Mouse (Mus musculus) layer of hippocampus, adult 18-20 months (tissue): ENCODE measurements around the gene Olfr1141. TPM values are rescaled to one million over a fixed set of nuclear protein-coding genes. Genes with fewer than 3 reads are reported as not detected.

ENCODE experiments used
- DNase-seq, 2 experiments: peaks; one replicate each; pipeline ENCODE4 v3.0.0; 2022; ENCODE audit warnings: low spot score in 2 of 2
- long read RNA-seq: library from polyadenylated mRNA; stranded (forward); transcript quantifications from one replicate; pipeline ENCODE4 v2.0.0, GENCODE M21; 2021
- total RNA-seq, 2 experiments: library from RNA; stranded (reverse); gene quantifications; 2 replicates each; pipeline ENCODE4 v1.2.3; 2021

Olfr1141 gene
- not detected for total RNA-seq
- long read RNA-seq = 0 reads

DNA sequence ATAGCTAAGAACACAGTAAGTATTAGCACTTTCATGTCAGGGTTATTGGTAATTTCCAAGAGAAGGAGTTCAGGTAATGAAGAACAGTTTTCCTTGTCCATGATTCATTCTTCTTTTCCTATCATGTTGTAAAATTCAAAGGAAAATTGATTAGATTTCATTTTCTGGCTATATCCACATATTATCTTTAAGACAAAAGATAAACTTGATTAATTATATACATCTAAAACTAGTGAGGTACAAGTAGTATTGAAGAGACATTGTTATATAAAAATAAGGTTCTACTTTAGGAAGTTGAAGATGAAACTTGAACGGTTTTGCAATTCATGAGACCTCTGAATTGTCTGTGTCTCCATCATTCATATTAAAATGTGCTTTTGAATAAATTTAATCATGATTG, at the start of gene Olfr1141:
Olfr1141 (minus strand) TSS at position 101 of the 400 bp plus-strand sequence.
- no peak for DNase-seq

DNA sequence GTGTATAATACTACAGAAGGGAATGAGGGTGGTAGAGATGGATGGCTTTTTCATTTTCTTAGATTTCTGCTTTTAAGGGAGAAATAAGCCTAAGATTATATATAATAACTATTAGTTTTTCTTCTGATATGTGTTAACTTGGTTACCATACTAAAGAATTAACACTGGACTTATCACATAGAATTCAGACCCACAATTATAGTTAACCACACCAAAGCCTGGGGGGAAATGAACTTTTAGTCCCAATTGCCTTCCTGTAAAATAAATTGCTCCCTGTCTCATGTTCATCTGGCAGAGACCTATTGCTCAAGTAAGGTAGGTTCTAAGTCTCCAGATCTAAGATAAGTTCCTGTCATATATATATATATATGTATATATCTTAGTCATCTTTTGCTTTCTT, 46.5 kb upstream of the Olfr1141 start, which contains the start of gene Olfr1143:
Olfr1143 (plus strand) TSS at position 301 of the 400 bp plus-strand sequence.
- DNase-seq = no peak

DNA sequence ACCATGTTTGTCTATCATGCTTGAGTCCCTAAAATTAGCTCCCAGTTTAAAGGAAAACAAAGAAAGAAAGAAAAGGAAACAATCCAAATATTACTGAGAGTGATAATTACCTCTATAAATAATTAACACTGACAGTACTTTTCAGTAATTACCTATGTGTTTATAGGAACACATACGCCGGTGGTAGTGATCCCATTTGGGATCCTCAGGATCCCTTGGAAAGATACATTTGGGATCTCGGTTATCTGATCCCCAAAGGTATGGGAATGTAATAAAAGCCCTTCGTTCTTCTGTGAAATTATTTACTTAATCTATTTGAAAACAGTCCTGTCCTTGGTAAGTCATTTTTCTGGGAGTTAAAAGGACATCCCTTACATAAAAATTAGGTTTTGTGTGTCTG, 25.4 kb upstream of the Olfr1141 start, which contains the start of gene Olfr152:
Olfr152 (plus strand) TSS at position 301 of the 400 bp plus-strand sequence.
- no peak for DNase-seq

DNA sequence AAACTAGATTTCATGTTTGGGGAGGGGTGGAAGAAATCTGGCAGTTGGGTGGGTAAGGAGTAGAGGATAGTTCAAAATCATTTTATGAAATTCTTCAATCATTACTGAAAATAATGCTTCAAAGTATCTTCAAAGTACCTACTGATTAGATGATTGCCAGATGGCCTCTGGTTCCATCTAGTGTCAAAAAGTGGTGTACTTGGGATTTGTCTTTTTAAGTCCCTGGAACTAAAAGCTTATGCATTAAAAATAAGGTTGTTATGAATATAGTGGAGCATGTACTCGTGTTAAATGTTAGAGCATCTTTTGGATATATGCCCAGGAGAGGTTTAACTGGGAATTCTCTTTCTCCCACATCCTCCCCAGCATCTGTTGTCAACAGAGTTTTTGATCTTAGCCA, 22.4 kb upstream of the Olfr1141 start:
- DNase-seq = peak in 1 of 2 experiments; percentile 9

DNA sequence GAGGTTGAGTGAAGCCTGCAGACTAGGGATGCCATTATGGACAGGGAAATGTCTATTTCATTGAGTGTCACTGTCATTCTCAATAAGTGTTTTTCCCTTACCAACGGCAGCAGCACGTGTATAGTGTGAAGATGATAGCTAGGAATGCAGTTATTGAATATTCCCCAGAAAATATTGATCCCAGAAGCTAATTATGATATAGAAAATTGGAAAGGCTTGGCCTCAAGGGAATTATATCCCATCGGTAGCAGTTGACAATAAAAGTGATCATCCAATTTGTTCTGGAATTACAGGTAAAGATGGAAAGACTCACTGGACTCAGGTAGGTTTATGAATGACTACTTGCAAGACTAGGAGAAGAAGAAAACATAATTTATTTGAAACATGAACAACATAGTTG, 10.3 kb downstream of the Olfr1141 start, which contains the start of gene Olfr1140:
Olfr1140 (plus strand) TSS at position 301 of the 400 bp plus-strand sequence.
- no peak for DNase-seq

DNA sequence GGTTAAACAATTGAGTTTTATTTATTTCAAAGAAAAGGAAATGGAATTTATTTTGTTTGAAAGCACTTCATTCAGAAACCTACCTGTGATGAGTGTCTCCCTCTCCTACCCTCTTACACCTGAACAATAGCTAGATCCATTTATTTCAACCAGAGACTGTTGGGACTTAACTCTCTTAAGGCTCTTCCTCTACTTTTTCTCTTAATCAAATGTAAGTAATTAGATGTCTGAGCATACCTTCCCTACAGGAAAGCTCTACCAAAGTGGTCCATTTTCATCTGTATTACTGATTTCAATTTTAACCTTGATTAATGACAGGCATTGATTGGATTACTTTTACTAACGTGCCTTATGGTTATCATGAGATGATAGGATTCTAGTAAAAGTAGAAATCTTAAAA, 13.9 kb downstream of the Olfr1141 start, which contains the start of gene Olfr1138:
Olfr1138 (minus strand) TSS at position 101 of the 400 bp plus-strand sequence.
- DNase-seq = no peak

DNA sequence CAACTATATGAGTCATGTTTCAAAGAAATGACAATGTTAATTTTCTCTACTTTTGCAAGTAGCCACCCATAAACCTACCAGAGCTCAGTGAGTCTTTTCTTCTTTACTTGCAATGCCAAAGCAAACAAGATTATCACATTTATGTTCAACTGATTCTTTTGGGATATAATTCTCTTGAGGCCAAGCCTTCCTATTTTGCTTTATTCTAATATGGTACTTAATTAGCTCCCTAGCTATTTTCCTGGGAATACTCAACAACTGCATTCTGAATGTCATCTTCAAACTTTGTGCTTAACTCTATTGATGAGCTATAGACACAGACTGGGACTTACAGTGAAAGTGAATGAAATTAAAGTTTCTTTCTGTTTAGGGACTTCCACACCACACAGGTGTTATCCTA, 40.7 kb downstream of the Olfr1141 start, which contains the start of gene Olfr1137:
Olfr1137 (minus strand) TSS at position 101 of the 400 bp plus-strand sequence.
- no peak for DNase-seq

Other genes with a start within 250 kb of the Olfr1141 start
- not detected for gene Pramel6, start 247.4 kb downstream of the Olfr1141 start, total RNA-seq
- not detected for gene Olfr153, start 222.2 kb downstream of the Olfr1141 start, total RNA-seq
- not detected for gene Olfr1128, start 208.4 kb downstream of the Olfr1141 start, total RNA-seq
- gene Olfr1129, start 180.1 kb downstream of the Olfr1141 start, total RNA-seq = not detected
- not detected for gene Olfr1130, start 147.8 kb downstream of the Olfr1141 start, total RNA-seq
- gene Olfr1131, start 126.9 kb downstream of the Olfr1141 start, total RNA-seq = not detected
- gene Olfr1132, start 116.5 kb downstream of the Olfr1141 start, total RNA-seq = not detected
- gene Olfr1133, start 106.6 kb downstream of the Olfr1141 start, total RNA-seq = not detected
- not detected for gene Olfr1134, start 95.5 kb downstream of the Olfr1141 start, total RNA-seq
- gene Olfr1135, start 80.3 kb downstream of the Olfr1141 start, total RNA-seq = not detected
- not detected for gene Olfr1136, start 60.0 kb downstream of the Olfr1141 start, total RNA-seq
- gene Olfr1137, start 40.8 kb downstream of the Olfr1141 start, total RNA-seq = not detected
- gene Olfr1138, start 14.0 kb downstream of the Olfr1141 start, total RNA-seq = not detected
- gene Olfr1140, start 10.2 kb downstream of the Olfr1141 start, total RNA-seq = not detected
- gene Olfr152, start 25.5 kb upstream of the Olfr1141 start, total RNA-seq = not detected
- gene Olfr1143, start 46.6 kb upstream of the Olfr1141 start, total RNA-seq = not detected
- gene Olfr1145, start 55.8 kb upstream of the Olfr1141 start, total RNA-seq = not detected
- not detected for gene Olfr1148, start 76.5 kb upstream of the Olfr1141 start, total RNA-seq
- not detected for gene Olfr1150-ps1, start 90.0 kb upstream of the Olfr1141 start, total RNA-seq
- not detected for gene Olfr1151, start 101.9 kb upstream of the Olfr1141 start, total RNA-seq
- not detected for gene Olfr1152, start 112.5 kb upstream of the Olfr1141 start, total RNA-seq
- not detected for gene Olfr1153, start 141.0 kb upstream of the Olfr1141 start, total RNA-seq
- gene Olfr1154, start 151.2 kb upstream of the Olfr1141 start, total RNA-seq = not detected
- not detected for gene Olfr1155, start 191.1 kb upstream of the Olfr1141 start, total RNA-seq
- gene Olfr1156, start 199.1 kb upstream of the Olfr1141 start, total RNA-seq = under 1 TPM in 1 of 2 experiments, not detected in 1; 0.10 TPM
- not detected for gene Olfr1157, start 214.3 kb upstream of the Olfr1141 start, total RNA-seq
- gene Olfr74, start 220.7 kb upstream of the Olfr1141 start, total RNA-seq = not detected
- gene Olfr1158, start 236.1 kb upstream of the Olfr1141 start, total RNA-seq = not detected